In the genomic region with DNA sequence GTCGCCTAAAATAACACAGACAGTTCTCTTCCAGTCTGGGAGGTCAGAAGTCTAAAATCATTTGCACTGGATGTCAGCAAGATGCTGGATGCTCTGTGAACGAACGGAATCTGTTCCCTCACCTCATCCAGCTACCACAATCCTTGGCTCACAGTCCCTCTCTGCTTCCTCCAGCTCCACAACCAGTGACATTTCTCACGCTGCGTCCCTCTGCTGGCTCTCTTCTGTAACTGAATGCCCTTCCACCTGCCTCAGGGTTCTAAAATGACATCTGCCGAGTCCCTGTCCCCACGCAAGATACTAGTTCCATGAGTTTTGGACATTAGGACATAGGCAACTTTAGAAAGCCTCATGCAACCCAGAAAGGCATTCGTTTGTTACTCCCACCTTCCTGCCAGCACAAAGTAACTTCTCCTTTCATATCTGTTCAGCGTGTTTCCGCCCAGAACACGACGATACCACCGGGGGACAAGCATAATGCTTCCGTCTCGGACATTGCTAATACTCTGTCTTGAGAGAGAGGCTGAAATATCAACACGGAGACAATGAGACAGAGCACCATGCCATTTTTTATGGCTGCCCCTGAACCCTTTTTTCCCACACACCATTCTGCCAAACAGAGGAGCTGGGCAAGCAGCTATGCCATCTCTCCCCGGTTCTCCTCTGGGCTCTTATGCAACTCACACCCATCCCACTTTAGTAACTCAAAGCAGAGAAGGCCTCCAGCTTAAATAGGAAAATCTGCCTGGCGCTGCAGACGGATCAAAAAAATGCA, we compare ENCODE assay signal across 8 mouse cellular contexts. TPM values are rescaled to one million over a fixed set of nuclear protein-coding genes. Genes with fewer than 3 reads are reported as not detected.
DNase-seq lines count a peak whose midpoint lies in the region; ATAC-seq and TF ChIP-seq lines count a peak whose summit lies in the region.

No protein-coding gene starts in this region.

- no peaks in the 10 kb centered on the region for H3K9me3 ChIP-seq in hindbrain, embryonic 14.5 days (ENCODE audit: control insufficient read depth, low read length)

- TF ChIP-seq CTCF in testis, adult 2 months (IDR thresholded peaks at IDR 0.05; ENCODE audit: control insufficient read depth, insufficient read depth, insufficient replicate concordance, low read depth, low read length), result 0 out of 2 replicates have a peak, but pooled peaks have one; percentile 24

- no peaks in the 10 kb centered on the region for H3K36me3 ChIP-seq in testis, adult 2 months (ENCODE audit: control insufficient read depth, insufficient read depth, low read length)
- no peaks in the 10 kb centered on the region for H3K36me3 ChIP-seq in hindbrain, embryonic 14.5 days (replicated peaks; ENCODE audit: control insufficient read depth, insufficient read depth)

- intact Hi-C loops in heart, postnatal 10 days (cut with DNase I), result no loop called here
- intact Hi-C loops in heart, postnatal 14 days (cut with DNase I), result no loop called here

- ATAC-seq in hindbrain, embryonic 14.5 days (ENCODE audit: low FRiP score), result no peak

- 75% methylated on average over 19 of the region's 19 CpGs for WGBS in hindbrain, embryonic 14.5 days

- peaks cover under 1% of the 10 kb centered on the region for H3K4me1 ChIP-seq in testis, adult 2 months (ENCODE audit: control insufficient read depth, insufficient read depth, low read length)
- 0 out of 2 replicates have a peak, but pooled peaks cover 7% of the 10 kb centered on the region for H3K4me1 ChIP-seq in hindbrain, embryonic 14.5 days (replicated peaks; ENCODE audit: control insufficient read depth, insufficient read depth, low read length)

- H3K27me3 ChIP-seq in testis, adult 2 months (ENCODE audit: control insufficient read depth, insufficient read depth, low read length), result no peaks in the 10 kb centered on the region
- H3K27me3 ChIP-seq in hindbrain, embryonic 14.5 days (ENCODE audit: control insufficient read depth, insufficient read depth, low read length), result no peaks in the 10 kb centered on the region

- DNase-seq in heart, postnatal 10 days, result peak; percentile 11 to 25
- DNase-seq in heart, postnatal 14 days, result no peak
- no peak for DNase-seq in testis, postnatal 10 days (ENCODE audit: low spot score)
- DNase-seq in hindbrain, embryonic 14.5 days (ENCODE audit: low spot score), result no peak
- DNase-seq in right cerebral cortex, postnatal 36 days (ENCODE audit: low spot score in 2 of 2), result peak; percentile 25 to 53
- DNase-seq in urinary bladder, postnatal 36 days (ENCODE audit: low spot score in 2 of 2), result no peak
- no peak for DNase-seq in MN1 (ENCODE audit: low spot score)

- H3K4me3 ChIP-seq in testis, adult 2 months (ENCODE audit: control insufficient read depth, low read depth, low read length), result no peak overlapping the region
- no peak overlapping the region for H3K4me3 ChIP-seq in hindbrain, embryonic 14.5 days (replicated peaks; ENCODE audit: low read length)

- TF ChIP-seq POLR2A in testis, adult 2 months (IDR thresholded peaks at IDR 0.05; ENCODE audit: control insufficient read depth, low read depth, low read length), result no peak

- no peak overlapping the region for H3K4me2 ChIP-seq in hindbrain, embryonic 14.5 days (replicated peaks)

- H3K9ac ChIP-seq in hindbrain, embryonic 14.5 days, result no peak overlapping the region

- H3K27ac ChIP-seq in testis, adult 2 months (ENCODE audit: control insufficient read depth, insufficient read depth, low read depth, low read length), result peak overlapping the region; percentile 65
- 0 out of 2 replicates have a peak overlapping the region, but pooled peaks have one; percentile 39 for H3K27ac ChIP-seq in hindbrain, embryonic 14.5 days

RNA-seq across cellular contexts. Expression of a gene that starts 27.6 kb away (rescaled TPM):
- total RNA-seq in heart, postnatal 10 days (2021), result 10 to 100 TPM; 15.9 to 18.4 TPM
- 10 to 100 TPM; 11.7 to 12.8 TPM for total RNA-seq in heart, postnatal 14 days (2021)
- polyA plus RNA-seq in testis, adult 2 months (2012; rRNA removed), result 6.8 and 8.1 TPM in 2 replicates
- polyA plus RNA-seq in hindbrain, embryonic 14.5 days (2014; fragmentation: Nextera tagmentation; extraction: Ambion mirVana), result 3.8 and 5.0 TPM in 2 replicates

Comparison
In these comparisons a context has a peak if more than half of its experiments do, and no peak if none do; other contexts are left out.
1. DNase-seq: peak in heart, postnatal 10 days (2 of 2) and right cerebral cortex, postnatal 36 days (2 of 2); none in heart, postnatal 14 days (0 of 2), testis, postnatal 10 days (single experiment), hindbrain, embryonic 14.5 days (single experiment), urinary bladder, postnatal 36 days (0 of 2) and MN1 (single experiment).